Mouse (Mus musculus): ENCODE measurements around the gene Triml1.

Gene Triml1

DNA sequence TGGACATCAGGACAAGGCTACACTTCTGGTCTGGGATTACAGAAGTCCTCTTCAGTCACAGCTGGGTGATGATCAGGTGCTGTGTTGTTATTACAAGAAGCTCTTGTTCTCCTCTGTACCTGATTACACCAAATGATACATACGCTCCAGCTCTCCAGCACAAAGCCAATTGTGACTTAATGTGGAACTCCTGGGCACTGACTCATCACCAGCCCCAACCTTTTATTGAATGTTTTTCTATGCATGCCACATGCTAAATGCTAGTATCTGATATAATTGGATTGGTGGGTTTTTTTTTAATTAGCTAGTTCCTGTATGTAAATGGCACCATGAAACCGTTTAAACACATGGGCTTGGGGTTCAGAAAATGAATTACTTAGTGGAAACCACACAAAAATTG, at the start of gene Triml1:
Gene Triml1 (minus strand): TSS at position 101 of the 400 bp plus-strand sequence.
- no peak for DNase-seq (ENCODE audit: low read depth, low spot score)

DNA sequence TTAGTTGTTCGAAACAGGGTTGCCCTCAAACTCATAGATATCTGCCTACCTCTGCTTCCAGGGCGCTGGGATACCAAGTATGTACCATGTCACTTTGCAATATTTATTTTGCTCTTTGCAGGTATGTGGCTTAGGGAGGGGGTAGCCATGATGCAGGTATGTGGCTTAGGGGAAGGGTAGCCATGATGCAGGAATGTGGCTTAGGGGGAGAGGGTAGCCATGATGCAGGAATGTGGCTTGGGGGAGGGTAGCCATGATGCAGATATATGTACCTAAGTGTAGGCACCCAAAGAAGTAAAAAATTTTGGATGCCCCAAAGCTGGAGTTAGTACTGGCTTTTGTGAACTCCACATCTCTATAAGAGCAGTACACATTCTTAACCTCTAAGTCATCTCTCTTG, 41.0 kb upstream of the Triml1 start:
- DNase-seq (ENCODE audit: low read depth, low spot score): no peak

DNA sequence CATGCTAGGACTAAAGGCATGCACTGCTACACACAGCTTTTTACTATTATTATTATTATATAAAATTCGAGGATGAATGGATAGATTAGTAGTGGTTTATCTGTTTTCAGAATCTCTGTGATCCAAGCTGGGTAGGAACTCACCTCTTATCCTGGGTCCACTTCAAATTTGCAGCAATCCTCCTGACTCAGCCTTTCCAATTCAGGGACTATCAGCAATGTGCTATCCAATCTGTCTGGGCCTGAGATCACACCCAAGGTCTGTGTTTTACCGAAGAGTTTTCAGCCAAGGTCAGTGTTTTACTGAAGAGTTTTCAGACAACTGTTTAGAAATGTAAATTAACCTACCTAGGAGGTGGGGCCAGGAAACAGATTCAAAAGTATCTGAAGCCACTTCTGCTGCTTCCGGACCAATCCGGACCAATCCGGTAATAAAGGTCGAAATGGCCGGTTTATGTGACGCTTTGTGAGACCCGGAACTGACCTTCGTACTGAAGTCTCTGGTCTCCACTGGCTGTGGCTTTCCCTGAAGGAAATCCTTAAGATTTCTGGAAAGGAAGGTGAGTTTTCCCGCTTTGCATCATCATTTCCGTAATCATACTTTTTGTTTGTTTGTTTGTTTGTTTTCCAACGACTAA, 38.9 kb upstream of the Triml1 start, which contains the start of gene Triml2:
Gene Triml2 (plus strand): TSS at position 488 of the 637 bp plus-strand sequence.
- no peak for DNase-seq (ENCODE audit: low read depth, low spot score)

DNA sequence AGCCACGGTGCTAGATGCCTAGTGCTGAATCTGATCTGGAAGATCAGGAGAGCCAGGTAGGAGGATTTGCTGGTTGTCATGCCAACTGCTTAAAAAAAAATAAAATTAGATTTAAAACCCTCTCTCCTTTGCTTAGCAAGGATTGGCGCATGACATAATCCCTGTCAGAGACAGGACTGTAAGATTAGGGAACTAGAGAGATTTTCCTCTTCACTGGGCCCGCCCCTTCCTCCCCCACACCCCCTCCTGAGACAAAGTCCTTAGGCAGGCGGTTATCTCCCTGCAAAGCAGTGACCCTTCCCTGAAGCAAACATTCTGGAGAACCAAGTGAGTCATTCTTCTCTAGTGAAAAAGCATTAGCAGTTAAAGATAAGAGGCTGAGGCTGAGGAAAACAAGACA, 37.9 kb upstream of the Triml1 start:
- DNase-seq (ENCODE audit: low read depth, low spot score): no peak

DNA sequence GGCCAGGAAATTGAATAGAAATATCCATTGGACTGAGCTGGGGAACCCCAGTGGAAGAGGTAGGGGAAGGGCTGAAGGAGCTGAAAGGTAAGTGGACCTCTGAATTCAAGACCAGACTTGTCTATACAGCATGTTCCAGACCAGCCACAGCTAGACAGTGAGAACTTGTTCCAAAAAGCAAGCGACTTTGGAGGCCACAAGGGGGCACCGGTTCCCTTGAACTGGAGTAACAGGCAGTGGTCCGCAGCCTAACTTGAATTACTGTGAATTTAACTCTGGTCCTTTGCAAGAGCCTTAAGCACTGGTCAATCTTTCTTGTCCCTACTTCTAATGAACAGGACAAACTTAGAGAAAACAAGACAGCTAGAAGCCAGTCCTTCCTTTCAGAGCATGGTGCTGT, 37.0 kb upstream of the Triml1 start:
- DNase-seq (ENCODE audit: low read depth, low spot score): no peak

DNA sequence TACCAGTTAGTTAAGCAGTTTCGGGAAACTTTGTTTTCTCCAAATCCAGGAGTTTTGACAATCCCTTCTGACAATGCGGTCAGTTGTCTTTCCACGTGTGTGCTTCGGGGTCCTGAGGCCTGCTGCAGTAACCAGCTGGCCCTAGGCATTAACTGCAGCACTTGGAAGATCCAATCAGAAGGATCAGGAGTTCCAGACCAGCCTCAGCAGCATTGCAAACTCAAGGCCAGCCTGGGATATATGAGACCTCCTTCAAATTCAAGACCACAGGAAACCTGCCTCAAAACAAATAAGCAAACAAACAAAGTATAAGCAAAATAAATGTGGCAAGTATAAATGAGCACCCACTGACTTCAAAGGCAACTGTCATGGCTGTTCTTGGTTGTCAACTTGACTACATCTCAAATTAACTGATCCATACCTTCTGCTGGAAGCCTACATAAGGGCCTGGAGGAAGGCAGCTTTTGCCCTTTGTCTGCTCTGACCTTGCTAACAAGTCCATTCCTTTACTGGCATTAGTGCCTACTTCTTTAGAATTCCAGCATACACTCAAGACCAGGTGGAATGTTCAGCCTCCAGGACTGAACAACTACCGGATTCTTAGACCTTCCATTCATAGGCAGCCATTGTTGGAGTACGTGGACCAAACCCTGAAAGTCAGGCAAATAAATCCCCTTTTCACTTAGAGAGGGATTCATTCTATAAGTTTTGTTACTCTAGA, 35.6 kb upstream of the Triml1 start:
- no peak for DNase-seq (ENCODE audit: low read depth, low spot score)

DNA sequence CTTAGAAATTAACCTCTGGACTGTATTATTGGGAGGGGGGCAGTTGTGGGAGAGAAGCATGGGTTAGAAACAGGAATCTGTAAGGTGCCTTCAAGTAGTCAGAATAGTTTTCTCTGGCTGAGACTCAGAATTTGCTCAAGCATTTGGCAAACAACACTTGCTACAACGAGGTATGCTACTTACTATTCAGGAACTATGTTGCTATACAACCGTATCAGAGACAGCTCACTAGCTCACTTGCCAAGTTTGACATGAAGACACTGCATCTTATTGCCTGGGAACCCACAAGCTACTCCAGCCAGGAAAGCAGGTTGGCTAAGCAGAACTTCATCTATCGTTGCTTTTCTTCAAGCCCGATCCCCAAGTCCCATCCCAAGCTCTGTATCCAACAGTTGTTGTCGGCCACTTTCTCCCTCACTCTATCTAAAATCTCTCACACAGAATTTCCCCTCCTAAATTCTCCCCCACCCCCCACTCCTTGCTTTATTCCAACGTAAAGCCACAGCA, 28.0 kb upstream of the Triml1 start:
- no peak for DNase-seq (ENCODE audit: low read depth, low spot score)

DNA sequence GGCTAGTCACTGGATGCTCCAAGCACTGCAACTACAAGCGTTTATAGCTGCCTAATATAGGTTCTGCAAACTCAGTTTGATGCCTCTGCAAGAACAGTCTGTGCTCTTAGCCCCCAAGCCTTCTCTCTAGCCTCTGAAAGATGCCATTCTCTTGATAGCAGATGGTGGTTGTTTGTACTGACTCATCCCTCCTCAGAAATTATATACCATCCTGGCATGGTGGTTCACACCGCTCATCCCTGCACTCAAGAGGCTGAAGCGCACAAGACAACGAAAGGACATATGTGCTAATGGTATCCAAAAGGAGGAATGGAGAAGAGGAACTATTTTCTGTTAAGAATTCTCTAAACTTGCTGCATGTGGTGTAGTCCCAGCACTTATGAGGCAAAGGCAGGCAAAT, 26.8 kb upstream of the Triml1 start:
- DNase-seq (ENCODE audit: low read depth, low spot score): no peak

DNA sequence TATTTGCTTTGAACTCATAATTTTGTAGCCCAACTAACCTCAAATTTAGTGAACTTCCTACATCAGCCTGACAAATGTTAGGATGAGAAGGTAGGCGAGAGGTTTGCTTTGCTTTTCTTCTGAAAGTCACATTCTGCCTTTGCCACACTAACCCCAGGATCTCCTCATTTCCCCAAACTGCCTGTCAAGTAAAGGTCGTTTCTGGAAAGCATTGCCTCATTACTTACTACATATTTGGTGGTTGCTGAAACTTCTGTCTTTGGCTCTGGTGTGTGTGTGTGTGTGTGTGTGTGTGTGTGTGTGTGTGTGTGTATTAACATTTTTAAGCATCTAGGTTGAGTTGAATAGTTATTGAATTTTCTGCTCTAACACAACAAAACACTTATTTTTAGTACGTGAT, 23.2 kb upstream of the Triml1 start:
- no peak for DNase-seq (ENCODE audit: low read depth, low spot score)

DNA sequence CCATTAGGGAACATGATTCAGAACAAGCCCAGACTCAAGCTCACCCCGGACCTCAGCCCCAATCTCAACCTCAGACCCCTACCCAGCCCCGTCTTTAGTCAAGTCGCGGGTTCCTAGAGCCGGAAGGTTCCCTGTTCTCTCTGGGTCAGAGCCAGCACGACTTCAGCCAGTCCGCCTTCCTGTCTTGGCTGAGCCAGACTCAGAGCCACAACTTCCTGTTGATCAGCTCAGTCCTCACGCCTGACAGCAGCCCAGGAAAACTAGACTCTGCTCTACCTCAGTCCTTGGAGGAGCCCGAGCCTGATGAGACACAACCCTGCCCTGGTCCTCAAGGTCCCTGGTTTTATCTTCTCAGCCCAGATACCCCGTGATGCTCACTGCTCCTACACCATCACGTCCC, 22.0 kb upstream of the Triml1 start:
- DNase-seq (ENCODE audit: low read depth, low spot score): no peak

DNA sequence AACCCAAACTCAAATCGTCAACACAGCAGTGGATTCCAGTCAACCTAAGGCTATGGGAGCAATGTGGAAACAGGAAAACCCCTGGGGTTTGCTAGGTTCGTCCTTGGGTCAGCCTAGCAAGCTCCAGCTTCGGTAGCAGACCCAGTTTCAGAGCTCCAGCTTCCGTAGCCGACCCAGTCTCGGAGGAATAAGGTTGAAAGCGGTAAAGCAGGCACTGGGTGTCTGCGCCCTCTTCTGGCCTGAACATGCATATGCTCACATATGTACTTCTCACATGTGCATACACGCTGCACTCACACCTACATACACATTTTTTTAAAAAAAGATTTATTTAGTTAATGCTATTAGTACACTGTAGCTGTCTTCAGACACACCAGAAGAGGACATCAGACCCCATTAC, 8.0 kb upstream of the Triml1 start:
- DNase-seq (ENCODE audit: low read depth, low spot score): no peak

DNA sequence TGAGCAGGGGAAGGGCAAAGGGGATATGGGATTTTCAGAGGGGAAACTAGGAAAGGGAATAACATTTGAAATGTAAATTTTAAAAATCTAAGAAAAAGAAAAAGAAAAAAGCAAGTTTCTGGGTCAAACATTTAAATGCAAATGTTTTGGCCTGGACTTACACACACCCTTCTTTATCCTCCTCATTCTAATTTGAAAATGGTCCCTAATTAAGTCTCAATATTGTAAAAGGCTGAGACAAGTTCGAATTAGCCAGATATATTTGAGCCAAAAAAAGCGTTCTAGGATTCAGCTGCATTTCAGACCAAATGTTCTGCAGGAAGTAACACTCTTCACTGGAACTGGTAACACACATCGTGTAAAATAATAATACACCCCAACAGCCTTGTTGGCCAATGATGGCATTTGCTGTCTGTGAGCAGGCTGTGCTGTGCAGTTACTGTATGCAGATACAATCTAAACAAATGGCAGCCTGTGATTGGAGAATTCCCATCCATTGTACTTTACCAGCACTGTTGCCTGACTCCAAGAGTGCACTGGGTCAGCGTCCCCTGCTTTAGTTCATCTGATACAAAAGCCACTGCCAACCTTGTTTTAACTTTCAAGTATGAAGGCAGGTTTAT, 30.0 kb downstream of the Triml1 start:
- DNase-seq (ENCODE audit: low read depth, low spot score): no peak

Measured in A20 (cell line).